Mouse (Mus musculus): ENCODE data around the gene Dbp.

GRCm38 (mm10) chr7:45709677-45710355 lies 4.9 kb downstream of the Dbp start:
- TF ChIP-seq CTCF (IDR thresholded peaks at IDR 0.05; ENCODE audit: low read depth) (no peak), EP300 (IDR thresholded peaks at IDR 0.05; ENCODE audit: low read depth) (no peak)

Data from liver, postnatal 0 days (tissue).